Mouse (Mus musculus) hematopoietic stem cell, adult 5-6 weeks (primary cell): ENCODE results near the gene Gm16368. TPM values are rescaled to one million over a fixed set of nuclear protein-coding genes. Genes with fewer than 3 reads are reported as not detected.
"Not testable (repeated sequence)": the region's sequence is repeated elsewhere in the genome, so short reads cannot be mapped to it uniquely, and the experiment has no call there.

Source experiments
- ATAC-seq, 2 experiments: fragments of 125-278 bp in 1 of 2; replicated peaks in 1 of 2; 2 replicates each; pipeline ENCODE4 v1.8.0; 2016 to 2017; ENCODE audit warnings: inconsistent platforms in 2 of 2, mild to moderate bottlenecking in 2 of 2, moderate number of reproducible peaks in 2 of 2, low read depth in 1 of 2, moderate TSS enrichment in 1 of 2; ENCODE audit not compliant: low FRiP score in 2 of 2, poor library complexity in 2 of 2, severe bottlenecking in 2 of 2, insufficient read depth in 1 of 2, low TSS enrichment in 1 of 2
- total RNA-seq: library from RNA; stranded (forward); fragments of 172-1452, 232-1000 nt; gene quantifications from 2 replicates; pipeline ENCODE4 v1.2.3, GENCODE M21; 2017

The Gm16368 gene
- not detected in 2 replicates for total RNA-seq

DNA sequence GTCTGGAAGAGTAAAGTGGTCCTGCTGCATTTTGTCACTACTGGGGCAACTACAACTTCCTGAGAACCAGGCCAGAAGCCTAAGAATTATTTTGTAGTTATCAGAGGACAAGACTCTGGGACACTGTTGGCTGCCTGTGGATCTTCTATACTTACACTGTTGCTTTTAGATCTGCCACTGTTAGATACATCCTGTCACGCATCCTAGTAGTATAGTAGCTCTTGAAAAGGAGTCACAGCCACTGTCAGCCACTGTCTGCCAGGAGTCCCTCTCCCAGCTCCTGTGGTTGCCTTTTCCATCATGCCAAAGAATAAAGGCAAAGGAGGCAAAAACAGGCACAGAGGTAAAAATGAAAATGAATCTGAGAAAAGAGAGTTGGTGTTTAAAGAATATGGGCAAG lies at the start of gene Gm16368:
Gene Gm16368, plus strand, starts transcription at position 301 of the 400 bp plus-strand sequence.
- ATAC-seq = not testable (repeated sequence)

- not testable (repeated sequence) for ATAC-seq
Measured at GRCm38 (mm10) chr12:88039062-88039461, 44.4 kb upstream of the Gm16368 start.

DNA sequence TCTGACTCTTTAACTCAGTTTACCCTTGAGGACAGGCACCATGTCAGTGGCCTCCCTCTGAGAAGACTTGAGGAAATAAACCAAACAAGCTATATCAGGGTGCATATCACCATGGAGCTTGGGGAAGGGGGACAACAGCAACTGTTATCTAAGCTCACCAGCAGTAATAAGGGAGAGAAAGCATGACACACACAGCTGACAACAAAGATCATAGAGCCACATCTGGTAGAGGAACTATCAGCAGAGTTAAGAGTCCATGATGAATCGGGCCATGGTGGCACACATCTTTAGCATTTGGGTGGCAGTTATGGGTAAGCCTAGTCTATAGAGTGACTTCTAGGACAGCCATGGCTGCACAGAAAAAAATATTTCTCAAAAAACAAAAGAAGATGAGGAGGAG lies 43.8 kb upstream of the Gm16368 start:
- ATAC-seq = not testable (repeated sequence)

DNA sequence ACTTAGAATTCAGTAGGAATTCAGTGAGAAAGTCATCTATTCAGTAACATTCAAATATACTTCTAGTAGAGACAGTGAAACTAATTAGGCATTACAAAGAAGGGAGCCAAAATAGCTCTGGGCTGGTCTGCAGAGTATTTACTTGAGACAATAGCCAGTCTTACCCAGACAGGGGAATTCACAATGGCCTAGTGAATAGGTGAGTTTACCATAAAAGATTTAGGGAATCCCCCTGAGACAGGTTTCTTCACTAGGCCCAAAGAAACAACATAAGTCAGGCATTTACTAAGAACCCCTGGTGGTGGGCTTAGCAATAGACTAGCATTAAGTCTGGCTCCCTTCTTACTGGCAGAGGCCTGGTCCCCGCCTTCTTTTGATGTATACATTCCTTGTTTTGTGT lies 38.3 kb upstream of the Gm16368 start:
- not testable (repeated sequence) for ATAC-seq

Other genes starting within 250 kb of the Gm16368 start
- not detected in 2 replicates for gene Gm2001, start 241.4 kb upstream of the Gm16368 start, total RNA-seq
- not detected in 2 replicates for gene Gm2016, start 209.6 kb upstream of the Gm16368 start, total RNA-seq
- gene Gm2022, start 188.3 kb upstream of the Gm16368 start, total RNA-seq = not detected in 2 replicates
- gene Gm2035, start 163.8 kb upstream of the Gm16368 start, total RNA-seq = not detected in 2 replicates
- not detected in 2 replicates for gene Gm2042, start 129.6 kb upstream of the Gm16368 start, total RNA-seq
- gene Gm2075, start 71.8 kb upstream of the Gm16368 start, total RNA-seq = not detected in 2 replicates
- not detected in 2 replicates for gene Gm6803, start 64.9 kb upstream of the Gm16368 start, total RNA-seq
- not detected in 2 replicates for gene Gm2056, start 56.7 kb upstream of the Gm16368 start, total RNA-seq
- gene Gm10436, start 98.4 kb downstream of the Gm16368 start, total RNA-seq = not detected in 2 replicates
- not detected in 2 replicates for gene Gm8332, start 166.4 kb downstream of the Gm16368 start, total RNA-seq
- not detected in 2 replicates for gene Gm5662, start 190.8 kb downstream of the Gm16368 start, total RNA-seq
- not detected in 2 replicates for gene Gm5039, start 240.3 kb downstream of the Gm16368 start, total RNA-seq